Mouse (Mus musculus): ENCODE data around the gene Gm2310. TPM values are rescaled to one million over a fixed set of nuclear protein-coding genes. Genes with fewer than 3 reads are reported as not detected.
A peak's percentile ranks its signal among the peaks of the same experiment; 100 is the strongest.
"Not testable (repeated sequence)": the region's sequence is repeated elsewhere in the genome, so short reads cannot be mapped to it uniquely, and the experiment has no call there.

Gm2310 gene
- polyA plus RNA-seq (2017; shearing (Covaris generic)) = not detected

GRCm38 (mm10) chr15:8519853-8520252 lies at the start of gene Gm2310:
Gene Gm2310 (minus strand): TSS chr15:8519953.
- ATAC-seq = not testable (repeated sequence)

GRCm38 (mm10) chr15:8568645-8569528 lies 49.1 kb upstream of the Gm2310 start:
- peak; percentile 61 for ATAC-seq

- peak; percentile 22 for ATAC-seq
Measured at GRCm38 (mm10) chr15:8568286-8568644, 48.5 kb upstream of the Gm2310 start.

- ATAC-seq = no peak
Measured at GRCm38 (mm10) chr15:8565416-8565815, 45.7 kb upstream of the Gm2310 start.

GRCm38 (mm10) chr15:8564331-8564730 lies 44.6 kb upstream of the Gm2310 start:
- ATAC-seq = no peak

GRCm38 (mm10) chr15:8563423-8564194 lies 43.9 kb upstream of the Gm2310 start:
- ATAC-seq = no peak

GRCm38 (mm10) chr15:8562776-8563175 lies 43.0 kb upstream of the Gm2310 start:
- no peak for ATAC-seq

- ATAC-seq = no peak
Measured at GRCm38 (mm10) chr15:8531201-8531600, 11.4 kb upstream of the Gm2310 start.

- ATAC-seq = no peak
Measured at GRCm38 (mm10) chr15:8512957-8513356, 6.8 kb downstream of the Gm2310 start.

GRCm38 (mm10) chr15:8511861-8512260 lies 7.9 kb downstream of the Gm2310 start:
- peak; percentile 61 for ATAC-seq

GRCm38 (mm10) chr15:8502431-8502830 lies 17.3 kb downstream of the Gm2310 start:
- ATAC-seq = no peak

- no peak for ATAC-seq
Measured at GRCm38 (mm10) chr15:8485261-8485660, 34.5 kb downstream of the Gm2310 start.

- ATAC-seq = no peak
Measured at GRCm38 (mm10) chr15:8469006-8469575, 50.7 kb downstream of the Gm2310 start.

Other genes starting within 250 kb of the Gm2310 start
- 10 to 100 TPM; 41.1 to 41.4 TPM for gene Nipbl, start 75.5 kb downstream of the Gm2310 start, polyA plus RNA-seq (2017; shearing (Covaris generic))
- gene Slc1a3, start 190.8 kb upstream of the Gm2310 start, polyA plus RNA-seq (2017; shearing (Covaris generic)) = under 1 TPM; 0.18 to 0.26 TPM